Mouse (Mus musculus) midbrain, embryonic 16.5 days (tissue): ENCODE measurements around the gene Kcnab2. TPM values are rescaled to one million over a fixed set of nuclear protein-coding genes. Genes with fewer than 3 reads are reported as not detected.

Source experiments
- ATAC-seq: fragments of 200-750 bp; cut with Nextera tagmentation; 2 replicates; pipeline ENCODE4 v1.8.0; 2017; ENCODE audit warnings: moderate TSS enrichment
- H3K27ac ChIP-seq: fragments of 300-500 bp; sonication (generic); 2 replicates; pipeline ENCODE4 v1.5.1; 2014; ENCODE audit warnings: mild to moderate bottlenecking, low read length, mixed read lengths
- H3K27me3 ChIP-seq: fragments of 300-500 bp; sonication (generic); 2 replicates; pipeline ENCODE4 v1.6.1; 2014; ENCODE audit warnings: low read depth, low read length, mixed read lengths; ENCODE audit not compliant: control insufficient read depth, insufficient read depth
- H3K36me3 ChIP-seq: fragments of 300-500 bp; sonication (generic); 2 replicates; pipeline ENCODE4 v1.6.1; 2014; ENCODE audit warnings: mild to moderate bottlenecking, low read length, moderate library complexity, mixed read lengths; ENCODE audit not compliant: control insufficient read depth, insufficient read depth
- H3K4me1 ChIP-seq: fragments of 300-500 bp; sonication (generic); 2 replicates; pipeline ENCODE4 v1.6.1; 2014; ENCODE audit warnings: mild to moderate bottlenecking, low read length, mixed read lengths; ENCODE audit not compliant: control insufficient read depth, insufficient read depth
- H3K4me2 ChIP-seq: fragments of 300-500 bp; sonication (generic); 2 replicates; pipeline ENCODE4 v1.6.1; 2014; ENCODE audit warnings: mild to moderate bottlenecking, low read length, mixed read lengths
- H3K4me3 ChIP-seq: fragments of 300-500 bp; sonication (generic); 2 replicates; pipeline ENCODE4 v1.5.1; 2014; ENCODE audit warnings: low read depth, mild to moderate bottlenecking, low read length, moderate library complexity, mixed read lengths
- H3K9ac ChIP-seq: fragments of 300-500 bp; sonication (generic); 2 replicates; pipeline ENCODE4 v1.6.1; 2014; ENCODE audit warnings: low read depth, low read length, mixed read lengths
- H3K9me3 ChIP-seq: fragments of 300-500 bp; sonication (generic); replicated peaks from 2 replicates; pipeline ENCODE4 v1.6.1; 2014; ENCODE audit warnings: mild to moderate bottlenecking, low read length, mixed read lengths; ENCODE audit not compliant: control insufficient read depth, poor library complexity, severe bottlenecking
- WGBS: fragments of 180-500 bp; shearing (Covaris S2); extraction: QIAGEN DNeasy Blood & Tissue Kit; methylation state at CpG from one replicate; pipeline ENCODE4 v1.1.7; 2014; 5-methylcytosine and 5-hydroxymethylcytosine counted together
- polyA plus RNA-seq: library from polyadenylated mRNA; unstranded; fragments of >200 nt; fragmentation: Nextera tagmentation; extraction: Ambion mirVana; gene quantifications from 2 replicates; pipeline ENCODE4 v1.2.1, GENCODE M21; 2015

Kcnab2 gene
- polyA plus RNA-seq, 1 experiment from 2014 or later: 29.8 TPM

GRCm38 (mm10) chr4:152423576-152423975, 54.1 kb downstream of the Kcnab2 start:
- Histone ChIP-seq H3K36me3 (no peaks in the 10 kb centered on the region), H3K9ac (no peak overlapping the region), H3K27me3 (no peaks in the 10 kb centered on the region), H3K9me3 (peaks cover 4% of the 10 kb centered on the region; the same call in 1 of the 2 replicates), H3K4me1 (peaks cover 2% of the 10 kb centered on the region; the same call in 1 of the 2 replicates), H3K27ac (no peak overlapping the region), H3K4me3 (no peak overlapping the region), H3K4me2 (no peak overlapping the region)
- ATAC-seq: no peak
- 89% methylated on average over 6 of the region's 6 CpGs for WGBS

- H3K27ac ChIP-seq: no peak overlapping the region
- H3K27me3 ChIP-seq: no peaks in the 10 kb centered on the region
- ATAC-seq: 0 out of 2 replicates have a peak, but pooled peaks have one; percentile 13
- no peak overlapping the region for H3K4me2 ChIP-seq
- H3K9ac ChIP-seq: no peak overlapping the region
- 24% methylated on average over 26 of the region's 28 CpGs for whole genome bisulfite sequencing
- peaks cover 5% of the 10 kb centered on the region; the same call in 1 of the 2 replicates for H3K4me1 ChIP-seq
- H3K4me3 ChIP-seq: no peak overlapping the region
- no peaks in the 10 kb centered on the region for H3K36me3 ChIP-seq
- H3K9me3 ChIP-seq: no peaks in the 10 kb centered on the region
Measured at GRCm38 (mm10) chr4:152418229-152419060, 59.2 kb downstream of the Kcnab2 start.

GRCm38 (mm10) chr4:152412524-152413080, 65.1 kb downstream of the Kcnab2 start:
- Histone ChIP-seq H3K27ac (peak overlapping the region; percentile 18), H3K4me3 (no peak overlapping the region), H3K9ac (no peak overlapping the region), H3K9me3 (no peaks in the 10 kb centered on the region), H3K4me2 (no peak overlapping the region), H3K36me3 (no peaks in the 10 kb centered on the region), H3K4me1 (peaks cover 9% of the 10 kb centered on the region), H3K27me3 (no peaks in the 10 kb centered on the region)
- 85% methylated on average over 3 of the region's 3 CpGs for WGBS
- no peak for ATAC-seq

GRCm38 (mm10) chr4:152410961-152411360, 66.7 kb downstream of the Kcnab2 start:
- no peak overlapping the region for H3K4me3 ChIP-seq
- no peak overlapping the region for H3K27ac ChIP-seq
- no peak overlapping the region for H3K9ac ChIP-seq
- H3K9me3 ChIP-seq: no peaks in the 10 kb centered on the region
- ATAC-seq: no peak
- H3K27me3 ChIP-seq: no peaks in the 10 kb centered on the region
- no peak overlapping the region for H3K4me2 ChIP-seq
- 79% methylated on average over 13 of the region's 13 CpGs for WGBS
- no peaks in the 10 kb centered on the region for H3K36me3 ChIP-seq
- peaks cover 9% of the 10 kb centered on the region for H3K4me1 ChIP-seq

GRCm38 (mm10) chr4:152406531-152406930, 71.1 kb downstream of the Kcnab2 start:
- no peak overlapping the region for H3K4me2 ChIP-seq
- H3K36me3 ChIP-seq: no peaks in the 10 kb centered on the region
- 78% methylated on average over 8 of the region's 8 CpGs for WGBS
- H3K9ac ChIP-seq: no peak overlapping the region
- no peak overlapping the region for H3K27ac ChIP-seq
- ATAC-seq: no peak
- peaks cover 8% of the 10 kb centered on the region; the same call in 1 of the 2 replicates for H3K4me1 ChIP-seq
- H3K9me3 ChIP-seq: no peaks in the 10 kb centered on the region
- no peaks in the 10 kb centered on the region for H3K27me3 ChIP-seq
- H3K4me3 ChIP-seq: no peak overlapping the region

GRCm38 (mm10) chr4:152405671-152406201, 71.9 kb downstream of the Kcnab2 start:
- 64% methylated on average over 7 of the region's 7 CpGs for WGBS
- Histone ChIP-seq H3K4me1 (peaks cover 8% of the 10 kb centered on the region; the same call in 1 of the 2 replicates), H3K4me3 (no peak overlapping the region), H3K27ac (peak overlapping the region; percentile 47; the same call in 1 of the 2 replicates), H3K9me3 (no peaks in the 10 kb centered on the region), H3K36me3 (no peaks in the 10 kb centered on the region), H3K27me3 (no peaks in the 10 kb centered on the region), H3K9ac (no peak overlapping the region), H3K4me2 (no peak overlapping the region)
- no peak for ATAC-seq

GRCm38 (mm10) chr4:152405143-152405542, 72.5 kb downstream of the Kcnab2 start:
- Histone ChIP-seq H3K4me3 (no peak overlapping the region), H3K9ac (no peak overlapping the region), H3K36me3 (no peaks in the 10 kb centered on the region), H3K27me3 (no peaks in the 10 kb centered on the region), H3K4me1 (peaks cover 8% of the 10 kb centered on the region; the same call in 1 of the 2 replicates), H3K27ac (0 out of 2 replicates have a peak overlapping the region, but pooled peaks have one; percentile 47), H3K9me3 (no peaks in the 10 kb centered on the region), H3K4me2 (no peak overlapping the region)
- 63% methylated on average over 6 of the region's 6 CpGs for WGBS
- ATAC-seq: no peak

GRCm38 (mm10) chr4:152398926-152399325, 78.7 kb downstream of the Kcnab2 start:
- WGBS: 81% methylated on average over 3 of the region's 3 CpGs
- ATAC-seq: no peak
- H3K4me2 ChIP-seq: no peak overlapping the region

GRCm38 (mm10) chr4:152392627-152393026, 85.0 kb downstream of the Kcnab2 start:
- Histone ChIP-seq H3K27me3 (no peaks in the 10 kb centered on the region), H3K9ac (no peak overlapping the region), H3K4me1 (no peaks in the 10 kb centered on the region), H3K4me2 (no peak overlapping the region), H3K27ac (no peak overlapping the region), H3K4me3 (no peak overlapping the region), H3K36me3 (0 out of 2 replicates have a peak, but pooled peaks cover 2% of the 10 kb centered on the region), H3K9me3 (no peaks in the 10 kb centered on the region)
- ATAC-seq: no peak
- 90% methylated on average over 17 of the region's 17 CpGs for WGBS

More at GRCm38 (mm10) chr4:152398926-152399325, 78.7 kb downstream of the Kcnab2 start:
- Histone ChIP-seq H3K27ac (no peak overlapping the region), H3K4me3 (no peak overlapping the region), H3K4me1 (no peaks in the 10 kb centered on the region), H3K9me3 (no peaks in the 10 kb centered on the region), H3K9ac (no peak overlapping the region), H3K36me3 (no peaks in the 10 kb centered on the region), H3K27me3 (no peaks in the 10 kb centered on the region)
